Mouse (Mus musculus): ENCODE data around the gene Mrpl54.

The Mrpl54 gene

GRCm38 (mm10) chr10:81293334-81294030 lies 26.7 kb upstream of the Mrpl54 start:
- DNase-seq = no peak

- peak; percentile 100 for DNase-seq
Measured at GRCm38 (mm10) chr10:81292554-81293333, 26.0 kb upstream of the Mrpl54 start, which contains the start of gene Pip5k1c. TSS of gene Pip5k1c (plus strand) at chr10:81292963.

GRCm38 (mm10) chr10:81291511-81292104 lies 24.9 kb upstream of the Mrpl54 start, which contains the start of gene Tjp3:
TSS of gene Tjp3 (minus strand) at chr10:81291581.
- DNase-seq = no peak

- peak; percentile 54 to 72 for DNase-seq
Measured at GRCm38 (mm10) chr10:81290698-81291460, 24.1 kb upstream of the Mrpl54 start.

GRCm38 (mm10) chr10:81289811-81290210 lies 23.1 kb upstream of the Mrpl54 start:
- DNase-seq = peak in 1 of 2 experiments; percentile 64

GRCm38 (mm10) chr10:81289278-81289677 lies 22.5 kb upstream of the Mrpl54 start:
- peak in 1 of 2 experiments; percentile 62 for DNase-seq

- DNase-seq = peak in 1 of 2 experiments; percentile 54
Measured at GRCm38 (mm10) chr10:81288601-81289000, 21.9 kb upstream of the Mrpl54 start.

- DNase-seq = peak in 1 of 2 experiments; percentile 63
Measured at GRCm38 (mm10) chr10:81287513-81288157, 20.9 kb upstream of the Mrpl54 start.

GRCm38 (mm10) chr10:81286586-81286985 lies 19.9 kb upstream of the Mrpl54 start:
- DNase-seq = peak; percentile 72 to 80

- DNase-seq = peak; percentile 83 to 89
Measured at GRCm38 (mm10) chr10:81285694-81286450, 19.1 kb upstream of the Mrpl54 start.

- peak; percentile 72 to 81 for DNase-seq
Measured at GRCm38 (mm10) chr10:81284719-81285118, 18.0 kb upstream of the Mrpl54 start.

GRCm38 (mm10) chr10:81284189-81284588 lies 17.5 kb upstream of the Mrpl54 start:
- no peak for DNase-seq

GRCm38 (mm10) chr10:81279496-81279895 lies 12.8 kb upstream of the Mrpl54 start:
- no peak for DNase-seq

- DNase-seq = no peak
Measured at GRCm38 (mm10) chr10:81277676-81278075, 10.9 kb upstream of the Mrpl54 start.

- no peak for DNase-seq
Measured at GRCm38 (mm10) chr10:81273842-81274241, 7.1 kb upstream of the Mrpl54 start.

- no peak for DNase-seq
Measured at GRCm38 (mm10) chr10:81272356-81272755, 5.6 kb upstream of the Mrpl54 start.

- DNase-seq = no peak
Measured at GRCm38 (mm10) chr10:81268643-81269412, 2.1 kb upstream of the Mrpl54 start.

- DNase-seq = peak; percentile 91 to 92
Measured at GRCm38 (mm10) chr10:81268056-81268455, 1.3 kb upstream of the Mrpl54 start.

- DNase-seq = no peak
Measured at GRCm38 (mm10) chr10:81265540-81265939, 1.2 kb downstream of the Mrpl54 start.

- DNase-seq = no peak
Measured at GRCm38 (mm10) chr10:81261025-81261424, 5.7 kb downstream of the Mrpl54 start.
